Mouse (Mus musculus): ENCODE results near the gene Barx2. TPM values are rescaled to one million over a fixed set of nuclear protein-coding genes. Genes with fewer than 3 reads are reported as not detected.

Gene Barx2
- total RNA-seq, 2 experiments from 2014 or later, result not detected

GRCm38 (mm10) chr9:31839106-31840027 lies 73.9 kb downstream of the Barx2 start:
- no peak for ATAC-seq (replicated peaks; ENCODE audit: poor library complexity, severe bottlenecking)

GRCm38 (mm10) chr9:31838047-31838446 lies 75.2 kb downstream of the Barx2 start:
- no peak for ATAC-seq (replicated peaks; ENCODE audit: poor library complexity, severe bottlenecking)

- ATAC-seq (replicated peaks; ENCODE audit: poor library complexity, severe bottlenecking), result no peak
These were observed 104.5 kb downstream of the Barx2 start for GRCm38 (mm10) chr9:31808753-31809152.

GRCm38 (mm10) chr9:31802641-31803040 lies 110.6 kb downstream of the Barx2 start:
- no peak; the same call in 1 of the 2 replicates for ATAC-seq (replicated peaks; ENCODE audit: poor library complexity, severe bottlenecking)

Other genes with a start within 250 kb of the Barx2 start
- gene Arhgap32, start 202.7 kb upstream of the Barx2 start, total RNA-seq (2014; fragmentation: Nextera tagmentation), result 14.7 and 26.2 TPM in 2 replicates
- gene Arhgap32, start 202.7 kb upstream of the Barx2 start, total RNA-seq (2017), result 3.1 and 5.4 TPM in 2 replicates